Mouse (Mus musculus): ENCODE results near the gene Fam216a.

DNA sequence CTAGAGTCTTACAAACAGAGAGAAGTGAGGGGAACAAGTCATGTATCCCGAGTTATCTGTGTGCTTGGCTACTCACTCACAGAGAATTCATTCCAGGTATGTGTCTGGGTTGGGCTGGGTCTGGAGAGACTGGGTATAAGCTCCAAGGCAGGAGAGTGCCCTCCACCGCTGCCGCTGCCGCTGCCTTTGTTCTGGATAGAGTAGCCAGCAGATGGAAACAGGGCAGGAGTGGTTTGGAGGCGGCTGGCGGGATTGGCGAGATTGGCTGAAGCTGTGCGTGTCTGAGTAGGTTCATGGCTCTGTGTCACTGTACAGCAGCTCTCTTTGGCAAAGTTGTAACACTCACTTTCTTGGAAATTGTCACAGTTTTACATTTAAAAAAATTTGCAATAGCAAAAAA lies 48.6 kb downstream of the Fam216a start:
- no peak for TF ChIP-seq CTCF (IDR thresholded peaks at IDR 0.05; ENCODE audit: low read depth)
- TF ChIP-seq EP300 (IDR thresholded peaks at IDR 0.05; ENCODE audit: low read depth) = no peak
